Mouse (Mus musculus) C2C12 (cell line): Measurements from ENCODE around the gene Zdhhc8. TPM values are rescaled to one million over a fixed set of nuclear protein-coding genes. Genes with fewer than 3 reads are reported as not detected.

ENCODE experiments used
- H3K27me3 ChIP-seq: one replicate; pipeline ENCODE4 v1.6.1; 2011; ENCODE audit not compliant: control insufficient read depth, insufficient read depth, insufficient read length
- H3K36me3 ChIP-seq: one replicate; pipeline ENCODE4 v1.6.1; 2011; ENCODE audit not compliant: control insufficient read depth, insufficient read depth
- H3K4me3 ChIP-seq: one replicate; pipeline ENCODE4 v1.5.1; 2011; ENCODE audit warnings: mild to moderate bottlenecking, control low read depth; ENCODE audit not compliant: poor library complexity, insufficient read depth, severe bottlenecking
- H3K79me2 ChIP-seq: one replicate; pipeline ENCODE4 v1.6.1; 2011; ENCODE audit not compliant: control insufficient read depth, insufficient read depth
- H3K79me3 ChIP-seq: one replicate; pipeline ENCODE4 v1.6.1; 2011; ENCODE audit warnings: low read depth, control low read depth
- H3ac ChIP-seq: one replicate; pipeline ENCODE3; 2011; ENCODE audit warnings: low read depth; ENCODE audit not compliant: control insufficient read depth, insufficient read length
- CEBPB ChIP-seq: IDR thresholded peaks from one replicate; pipeline ENCODE4 v1.6.1; 2011; ENCODE audit warnings: low read depth, mild to moderate bottlenecking, control low read depth, moderate library complexity
- CTCF ChIP-seq: IDR thresholded peaks from one replicate; pipeline ENCODE4 v1.5.1; 2011; ENCODE audit not compliant: control insufficient read depth, insufficient read depth, insufficient read length
- FOSL1 ChIP-seq: IDR thresholded peaks from one replicate; pipeline ENCODE4 v1.8.0; 2011; ENCODE audit warnings: mild to moderate bottlenecking, low read length; ENCODE audit not compliant: poor library complexity, insufficient read depth, severe bottlenecking
- MAX ChIP-seq: IDR thresholded peaks from one replicate; pipeline ENCODE4 v1.6.1; 2011; ENCODE audit warnings: mild to moderate bottlenecking, control low read depth
- MYOD1 ChIP-seq: IDR thresholded peaks from one replicate; pipeline ENCODE4 v1.6.1; 2011; ENCODE audit warnings: low read depth; ENCODE audit not compliant: control insufficient read depth, insufficient read length
- MYOG ChIP-seq: IDR thresholded peaks from one replicate; pipeline ENCODE4 v1.6.1; 2011; ENCODE audit not compliant: control insufficient read depth, insufficient read length; ENCODE audit errors: extremely low read depth
- USF1 ChIP-seq: IDR thresholded peaks from one replicate; pipeline ENCODE4 v1.6.1; 2011; ENCODE audit warnings: low read depth, mild to moderate bottlenecking, control low read depth, moderate library complexity
- polyA plus RNA-seq: library from polyadenylated mRNA; unstranded; fragments of >200 nt; fragmentation: generic; extraction: Trizol; gene quantifications from one replicate; pipeline ENCODE4 v1.2.1, GENCODE M21; 2012; ENCODE audit warnings: missing spikeins

Zdhhc8 gene
- polyA plus RNA-seq, 1 experiment = 37.4 TPM

DNA sequence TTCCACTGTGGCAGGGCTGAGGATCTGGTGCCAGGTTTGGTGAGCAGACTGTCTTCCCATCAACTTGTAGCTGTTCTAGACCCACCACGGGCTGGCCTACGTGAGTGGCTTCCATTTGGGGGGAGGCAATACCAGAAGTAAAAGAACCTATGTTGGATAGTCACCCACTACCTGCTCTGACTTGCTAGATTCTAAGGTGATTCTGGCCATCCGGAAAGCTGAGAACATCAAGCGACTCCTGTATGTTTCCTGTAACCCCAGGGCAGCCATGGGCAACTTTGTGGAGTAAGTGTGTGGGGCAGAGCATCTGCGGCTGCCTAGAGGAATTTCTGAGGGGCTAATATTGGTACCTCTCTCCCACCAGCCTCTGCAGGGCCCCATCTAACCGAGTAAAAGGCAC, 17.8 kb upstream of the Zdhhc8 start:
- peaks cover 23% of the 10 kb centered on the region for H3K79me3 ChIP-seq
- peaks cover 81% of the 10 kb centered on the region for H3K36me3 ChIP-seq
- no peak overlapping the region for H3ac ChIP-seq
- H3K79me2 ChIP-seq = peaks cover 46% of the 10 kb centered on the region
- TF ChIP-seq CTCF (no peak), FOSL1 (no peak), MYOG (no peak), USF1 (no peak), CEBPB (no peak), MAX (no peak), MYOD1 (no peak)
- no peak overlapping the region for H3K4me3 ChIP-seq
- no peaks in the 10 kb centered on the region for H3K27me3 ChIP-seq

DNA sequence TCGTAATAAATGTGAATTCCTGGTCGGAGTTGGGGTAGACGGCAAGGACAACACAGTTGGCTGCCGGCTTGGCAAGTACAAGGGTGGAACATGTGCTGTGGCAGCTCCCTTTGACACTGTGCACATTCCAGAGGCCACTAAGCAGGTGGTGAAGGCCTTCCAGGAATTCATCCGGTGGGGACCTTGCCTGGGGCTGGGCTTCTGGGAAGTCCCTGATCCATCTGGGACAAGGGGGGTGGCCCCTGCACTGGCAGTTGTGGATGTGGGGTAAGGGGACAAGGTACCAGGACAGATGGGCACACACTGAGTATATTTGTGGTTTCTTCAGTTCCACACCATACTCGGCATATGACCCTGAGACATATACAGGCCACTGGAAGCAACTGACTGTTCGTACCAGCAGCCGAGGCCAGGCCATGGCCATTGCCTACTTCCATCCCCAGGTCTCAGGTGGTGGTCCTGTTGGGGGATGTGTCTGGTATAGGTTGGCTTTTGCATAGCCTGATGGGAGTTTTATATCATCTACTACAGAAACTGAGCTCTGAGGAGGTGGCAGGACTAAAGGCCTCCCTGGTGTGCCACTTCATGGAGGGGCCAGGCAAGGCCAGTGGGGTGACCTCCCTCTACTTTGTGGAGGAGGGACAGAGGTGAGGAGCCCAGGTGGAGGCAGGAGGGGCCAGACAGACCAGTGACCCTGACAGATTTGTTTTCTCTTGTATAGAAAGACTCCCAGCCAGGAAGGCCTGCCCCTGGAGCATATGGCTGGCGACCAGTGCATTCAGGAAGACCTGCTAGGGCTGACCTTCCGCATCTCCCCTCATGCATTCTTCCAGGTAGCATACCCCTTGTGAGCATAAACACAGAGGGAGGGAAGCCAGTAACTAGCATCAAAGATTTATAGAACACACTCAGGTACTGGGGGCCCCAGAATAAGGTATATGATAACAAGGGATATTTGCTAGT, 16.2 kb upstream of the Zdhhc8 start:
- Histone ChIP-seq H3K4me3 (peak overlapping the region; percentile 97), H3ac (no peak overlapping the region), H3K36me3 (peaks cover 80% of the 10 kb centered on the region), H3K79me2 (peaks cover 63% of the 10 kb centered on the region), H3K79me3 (peaks cover 39% of the 10 kb centered on the region), H3K27me3 (no peaks in the 10 kb centered on the region)
- TF ChIP-seq FOSL1 = no peak
- no peak for TF ChIP-seq CTCF
- TF ChIP-seq MAX = no peak
- no peak for TF ChIP-seq MYOG
- no peak for TF ChIP-seq CEBPB
- TF ChIP-seq MYOD1 = no peak
- no peak for TF ChIP-seq USF1

DNA sequence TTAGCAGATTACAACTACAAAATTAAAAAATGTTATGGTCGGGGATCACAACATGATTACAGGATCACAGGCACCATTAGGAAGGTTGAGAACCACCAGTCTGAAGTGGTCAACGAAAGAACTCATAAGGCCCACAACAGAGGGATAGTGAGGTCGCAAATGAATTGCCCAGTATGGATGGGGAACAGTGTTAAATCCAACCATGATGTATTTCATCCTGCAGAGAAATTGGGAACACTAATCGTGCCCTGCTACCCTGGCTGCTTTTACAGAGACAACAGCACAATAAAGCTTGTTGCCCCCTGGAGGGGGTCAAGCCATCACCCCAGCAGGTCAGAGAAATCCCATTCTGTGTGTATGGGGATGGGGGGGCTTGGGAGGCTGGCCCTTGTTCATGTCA, 15.3 kb upstream of the Zdhhc8 start:
- Histone ChIP-seq H3K79me3 (peaks cover 48% of the 10 kb centered on the region), H3K79me2 (peaks cover 71% of the 10 kb centered on the region), H3ac (no peak overlapping the region), H3K36me3 (peaks cover 80% of the 10 kb centered on the region), H3K4me3 (peak overlapping the region; percentile 97), H3K27me3 (no peaks in the 10 kb centered on the region)
- TF ChIP-seq MYOG (no peak), USF1 (no peak), MAX (no peak), MYOD1 (no peak), FOSL1 (no peak), CEBPB (no peak)

DNA sequence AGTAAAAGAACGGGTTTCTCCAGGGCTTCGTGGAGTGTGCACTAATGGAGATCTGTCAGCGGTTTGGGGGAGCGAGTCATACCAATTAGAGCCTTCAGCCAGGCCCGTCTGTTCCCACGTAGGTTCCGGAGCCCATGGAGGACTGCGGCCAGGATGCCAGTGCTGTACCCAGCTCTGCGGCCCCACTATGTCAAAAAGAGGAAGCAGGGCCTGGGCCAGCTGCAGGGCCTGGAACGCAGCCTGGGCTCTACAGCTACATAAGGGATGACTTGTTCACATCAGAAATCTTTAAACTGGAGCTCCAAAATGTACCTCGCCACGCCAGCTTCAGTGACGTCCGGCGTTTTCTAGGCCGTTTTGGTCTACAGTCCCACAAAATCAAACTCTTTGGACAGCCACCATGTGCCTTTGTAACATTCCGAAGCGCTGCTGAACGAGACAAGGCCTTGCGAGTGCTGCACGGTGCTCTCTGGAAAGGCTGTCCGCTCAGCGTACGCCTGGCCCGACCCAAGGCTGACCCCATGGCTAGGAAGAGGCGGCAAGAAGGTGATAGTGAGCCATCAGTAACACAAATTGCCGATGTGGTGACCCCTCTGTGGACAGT, 14.5 kb upstream of the Zdhhc8 start:
- TF ChIP-seq MYOG = no peak
- H3K27me3 ChIP-seq = no peaks in the 10 kb centered on the region
- peaks cover 55% of the 10 kb centered on the region for H3K79me3 ChIP-seq
- peak overlapping the region; percentile 97 for H3K4me3 ChIP-seq
- peak overlapping the region; percentile 82 for H3ac ChIP-seq
- peaks cover 79% of the 10 kb centered on the region for H3K79me2 ChIP-seq
- peaks cover 80% of the 10 kb centered on the region for H3K36me3 ChIP-seq

DNA sequence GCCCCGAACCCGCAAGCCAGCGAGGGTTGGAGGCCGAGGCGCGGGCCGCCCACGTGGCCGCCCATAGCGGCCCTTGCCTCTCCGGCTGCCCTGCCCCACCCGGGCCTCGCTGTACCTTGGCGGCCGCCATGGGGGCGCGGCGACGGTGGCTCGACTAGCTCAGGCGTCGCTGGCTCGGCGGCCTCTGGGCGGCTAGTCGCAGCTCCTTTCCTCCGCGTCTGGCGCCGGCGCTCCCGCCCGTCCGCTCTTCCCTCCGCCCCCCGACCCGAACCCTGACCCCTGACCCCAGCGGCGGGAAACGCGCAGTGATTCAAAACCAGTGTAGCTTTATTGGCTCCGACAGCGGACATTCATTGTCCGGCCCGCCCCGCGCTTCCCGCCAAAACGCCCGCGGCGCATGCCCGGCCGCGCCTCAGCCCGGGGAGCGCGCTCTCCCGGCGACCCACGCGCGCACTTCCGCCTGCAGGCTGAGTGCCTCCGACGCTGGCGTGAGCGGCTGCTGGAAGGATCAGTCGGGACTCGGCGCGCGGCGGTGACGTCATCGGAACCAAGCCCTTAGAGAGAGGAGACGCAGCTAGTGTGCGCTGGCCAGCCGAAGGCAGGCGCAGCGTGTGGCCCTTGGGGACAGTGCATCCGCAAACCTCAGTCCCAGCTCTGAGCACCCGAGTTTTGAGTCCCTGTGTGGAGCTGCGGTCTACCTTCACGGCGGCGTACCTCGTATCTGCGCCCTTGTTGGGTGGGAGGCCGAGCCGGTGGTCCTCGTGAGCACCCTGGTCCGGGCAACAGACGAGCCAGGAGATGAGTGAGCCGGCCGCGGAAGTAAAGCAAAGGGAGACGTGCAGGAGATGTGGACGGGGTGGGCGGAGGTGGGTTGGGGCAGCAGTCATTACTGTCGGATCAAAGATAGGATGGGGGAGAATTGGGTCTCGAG, 13.8 kb upstream of the Zdhhc8 start, which contains the start of the genes Trmt2a and Ranbp1:
Gene Trmt2a, plus strand, starts transcription at position 247 of the 931 bp plus-strand sequence.
Gene Ranbp1, minus strand, starts transcription at position 300 of the 931 bp plus-strand sequence.
- TF ChIP-seq FOSL1 = no peak
- TF ChIP-seq MYOG = no peak
- no peak for TF ChIP-seq USF1
- no peak for TF ChIP-seq MYOD1
- no peak for TF ChIP-seq CEBPB
- TF ChIP-seq MAX = peak; percentile 85
- Histone ChIP-seq H3K36me3 (peaks cover 80% of the 10 kb centered on the region), H3ac (peak within 1 kb of the TSS; percentile 99), H3K4me3 (peak within 1 kb of the TSS; percentile 97), H3K79me3 (peaks cover 63% of the 10 kb centered on the region), H3K79me2 (peaks cover 87% of the 10 kb centered on the region), H3K27me3 (no peaks in the 10 kb centered on the region)
